Mouse (Mus musculus) lung, embryonic 16.5 days (tissue): ENCODE measurements at regions not wholly inside any gene's neighbourhood (a gene's known extent, or its start where the extent isn't known, plus 50 kb on each side); places are given as distances from the start of the nearest gene placed in this dataset.

ENCODE experiments used
- ATAC-seq: fragments of 200-750 bp; cut with Nextera tagmentation; 2 replicates; pipeline ENCODE4 v1.8.0; 2017; ENCODE audit warnings: low read depth, mild to moderate bottlenecking, moderate library complexity
- H3K27ac ChIP-seq: fragments of 300-500 bp; sonication (generic); 2 replicates; pipeline ENCODE4 v1.5.1; 2014; ENCODE audit warnings: mild to moderate bottlenecking, control low read depth, low read length
- H3K27me3 ChIP-seq: fragments of 300-500 bp; sonication (generic); 2 replicates; pipeline ENCODE4 v1.6.1; 2014; ENCODE audit warnings: low read depth, low read length, mixed read lengths; ENCODE audit not compliant: control insufficient read depth, insufficient read depth
- H3K36me3 ChIP-seq: fragments of 300-500 bp; sonication (generic); 2 replicates; pipeline ENCODE4 v1.6.1; 2014; ENCODE audit warnings: low read length; ENCODE audit not compliant: control insufficient read depth, insufficient read depth
- H3K4me1 ChIP-seq: fragments of 300-500 bp; sonication (generic); replicated peaks from 2 replicates; pipeline ENCODE4 v1.6.1; 2014; ENCODE audit warnings: low read length, mixed read lengths; ENCODE audit not compliant: control insufficient read depth, insufficient read depth
- H3K4me2 ChIP-seq: fragments of 300-500 bp; sonication (generic); 2 replicates; pipeline ENCODE4 v1.6.1; 2014; ENCODE audit warnings: low read depth, low read length, control low read depth
- H3K4me3 ChIP-seq: fragments of 300-500 bp; sonication (generic); 2 replicates; pipeline ENCODE4 v1.5.1; 2014; ENCODE audit warnings: mild to moderate bottlenecking, low read length, control low read depth
- H3K9ac ChIP-seq: fragments of 300-500 bp; sonication (generic); 2 replicates; pipeline ENCODE4 v1.6.1; 2014; ENCODE audit warnings: low read length, control low read depth
- H3K9me3 ChIP-seq: fragments of 300-500 bp; sonication (generic); 2 replicates; pipeline ENCODE4 v1.6.1; 2016; ENCODE audit warnings: low read length; ENCODE audit not compliant: control insufficient read depth
- WGBS: fragments of 180-500 bp; shearing (Covaris S2); extraction: QIAGEN DNeasy Blood & Tissue Kit; methylation state at CpG from one replicate; pipeline ENCODE4 v1.1.7; 2014; 5-methylcytosine and 5-hydroxymethylcytosine counted together

- ATAC-seq = no peak
- Histone ChIP-seq H3K4me2 (no peak overlapping the region), H3K9ac (no peak overlapping the region), H3K36me3 (no peaks in the 10 kb centered on the region), H3K27me3 (no peaks in the 10 kb centered on the region), H3K27ac (no peak overlapping the region), H3K4me1 (no peaks in the 10 kb centered on the region), H3K4me3 (no peak overlapping the region), H3K9me3 (no peaks in the 10 kb centered on the region)
- WGBS = 61% methylated on average over 9 of the region's 9 CpGs
Observed at GRCm38 (mm10) chr1:35331602-35332339, 482.0 kb downstream of the Plekhb2 start.

- H3K36me3 ChIP-seq = no peaks in the 10 kb centered on the region
- H3K4me2 ChIP-seq = no peak overlapping the region
- no peaks in the 10 kb centered on the region for H3K27me3 ChIP-seq
- no peak overlapping the region for H3K4me3 ChIP-seq
- H3K4me1 ChIP-seq = no peaks in the 10 kb centered on the region
- no peaks in the 10 kb centered on the region for H3K9me3 ChIP-seq
- WGBS = 90% methylated on average over 2 of the region's 2 CpGs
- no peak for ATAC-seq
- no peak overlapping the region for H3K27ac ChIP-seq
- H3K9ac ChIP-seq = no peak overlapping the region
Observed at GRCm38 (mm10) chr1:35332340-35332684, 482.5 kb downstream of the Plekhb2 start.

GRCm38 (mm10) chr1:35337647-35338046 is 487.9 kb downstream of the Plekhb2 start:
- no peaks in the 10 kb centered on the region for H3K27me3 ChIP-seq
- no peak overlapping the region for H3K4me3 ChIP-seq
- WGBS = 83% methylated on average over 3 of the region's 3 CpGs
- ATAC-seq = no peak
- no peaks in the 10 kb centered on the region for H3K4me1 ChIP-seq
- no peaks in the 10 kb centered on the region for H3K36me3 ChIP-seq
- no peak overlapping the region for H3K4me2 ChIP-seq
- H3K27ac ChIP-seq = no peak overlapping the region
- no peaks in the 10 kb centered on the region for H3K9me3 ChIP-seq
- H3K9ac ChIP-seq = no peak overlapping the region

GRCm38 (mm10) chr1:35338184-35338583 is 488.4 kb downstream of the Plekhb2 start:
- Histone ChIP-seq H3K4me1 (no peaks in the 10 kb centered on the region), H3K9me3 (no peaks in the 10 kb centered on the region), H3K4me3 (no peak overlapping the region), H3K27ac (no peak overlapping the region), H3K4me2 (no peak overlapping the region), H3K9ac (no peak overlapping the region), H3K27me3 (no peaks in the 10 kb centered on the region), H3K36me3 (no peaks in the 10 kb centered on the region)
- WGBS = 58% methylated on average over 3 of the region's 3 CpGs
- ATAC-seq = no peak

GRCm38 (mm10) chr1:35344539-35344938 is 494.8 kb downstream of the Plekhb2 start:
- no peak overlapping the region for H3K4me2 ChIP-seq
- no peak overlapping the region for H3K4me3 ChIP-seq
- H3K4me1 ChIP-seq = no peaks in the 10 kb centered on the region
- peak; percentile 75; the same call in 1 of the 2 replicates for ATAC-seq
- no peaks in the 10 kb centered on the region for H3K36me3 ChIP-seq
- H3K9ac ChIP-seq = no peak overlapping the region
- H3K27me3 ChIP-seq = no peaks in the 10 kb centered on the region
- H3K27ac ChIP-seq = no peak overlapping the region
- 23% methylated on average over 1 of the region's 1 CpGs for WGBS
- H3K9me3 ChIP-seq = no peaks in the 10 kb centered on the region

GRCm38 (mm10) chr1:35348294-35348693 is 498.5 kb downstream of the Plekhb2 start:
- Histone ChIP-seq H3K4me2 (no peak overlapping the region), H3K4me1 (no peaks in the 10 kb centered on the region), H3K27ac (no peak overlapping the region), H3K27me3 (no peaks in the 10 kb centered on the region), H3K9me3 (no peaks in the 10 kb centered on the region), H3K4me3 (no peak overlapping the region), H3K36me3 (no peaks in the 10 kb centered on the region), H3K9ac (no peak overlapping the region)
- no peak for ATAC-seq
- 58% methylated on average over 4 of the region's 4 CpGs for WGBS

GRCm38 (mm10) chr1:35358981-35359380 is 509.2 kb downstream of the Plekhb2 start:
- ATAC-seq = no peak
- H3K4me1 ChIP-seq = no peaks in the 10 kb centered on the region
- H3K4me2 ChIP-seq = no peak overlapping the region
- H3K9me3 ChIP-seq = no peaks in the 10 kb centered on the region
- H3K36me3 ChIP-seq = no peaks in the 10 kb centered on the region
- H3K27ac ChIP-seq = no peak overlapping the region
- WGBS = 38% methylated on average over 5 of the region's 5 CpGs
- H3K4me3 ChIP-seq = no peak overlapping the region
- no peaks in the 10 kb centered on the region for H3K27me3 ChIP-seq
- H3K9ac ChIP-seq = no peak overlapping the region

GRCm38 (mm10) chr1:35361465-35361864 is 511.7 kb downstream of the Plekhb2 start:
- no peaks in the 10 kb centered on the region for H3K4me1 ChIP-seq
- no peaks in the 10 kb centered on the region for H3K36me3 ChIP-seq
- no peaks in the 10 kb centered on the region for H3K9me3 ChIP-seq
- H3K4me2 ChIP-seq = no peak overlapping the region
- no peak for ATAC-seq
- H3K27me3 ChIP-seq = no peaks in the 10 kb centered on the region
- H3K9ac ChIP-seq = no peak overlapping the region
- no peak overlapping the region for H3K4me3 ChIP-seq
- WGBS = 67% methylated on average over 3 of the region's 3 CpGs
- H3K27ac ChIP-seq = no peak overlapping the region

- Histone ChIP-seq H3K27ac (no peak overlapping the region), H3K4me1 (no peaks in the 10 kb centered on the region), H3K4me2 (no peak overlapping the region), H3K27me3 (no peaks in the 10 kb centered on the region), H3K9me3 (no peaks in the 10 kb centered on the region), H3K9ac (no peak overlapping the region), H3K36me3 (no peaks in the 10 kb centered on the region), H3K4me3 (no peak overlapping the region)
- 46% methylated on average over 3 of the region's 3 CpGs for WGBS
- no peak for ATAC-seq
Observed at GRCm38 (mm10) chr1:35362836-35363235, 513.1 kb downstream of the Plekhb2 start.

GRCm38 (mm10) chr1:35366559-35366958 is 516.8 kb downstream of the Plekhb2 start:
- H3K9ac ChIP-seq = no peak overlapping the region
- no peaks in the 10 kb centered on the region for H3K9me3 ChIP-seq
- ATAC-seq = no peak
- no peak overlapping the region for H3K4me3 ChIP-seq
- no peak overlapping the region for H3K27ac ChIP-seq
- no peaks in the 10 kb centered on the region for H3K27me3 ChIP-seq
- H3K4me1 ChIP-seq = no peaks in the 10 kb centered on the region
- WGBS = 66% methylated on average over 2 of the region's 2 CpGs
- no peaks in the 10 kb centered on the region for H3K36me3 ChIP-seq
- no peak overlapping the region for H3K4me2 ChIP-seq
